ENCODE assay signal across 8 mouse cellular contexts in the genomic region with DNA sequence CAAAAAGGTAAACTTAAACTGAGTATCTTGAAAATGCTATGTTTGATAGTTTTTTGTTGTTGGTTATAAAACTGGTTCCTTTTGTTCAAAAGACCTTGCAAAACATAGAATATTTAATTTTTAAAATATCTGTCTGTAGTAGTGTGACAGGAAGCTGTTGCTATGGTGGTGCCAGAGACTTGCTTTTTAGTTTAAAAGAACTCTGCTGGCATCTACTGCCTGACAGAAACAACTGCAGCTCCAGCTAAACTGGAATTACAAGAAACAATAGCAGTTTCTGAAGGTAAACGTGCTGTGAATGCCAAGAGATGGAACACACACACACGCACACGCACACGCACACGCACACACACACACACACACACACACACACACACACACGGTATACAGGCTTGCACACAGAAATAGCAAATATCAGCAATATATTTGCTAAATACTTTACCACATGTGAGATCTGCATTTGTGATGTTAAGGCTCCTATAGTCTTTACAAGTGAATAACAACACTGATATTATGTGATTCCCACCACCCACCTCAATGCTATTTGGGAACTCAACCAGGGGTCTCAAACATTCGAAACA. TPM values are rescaled to one million over a fixed set of nuclear protein-coding genes. Genes with fewer than 3 reads are reported as not detected.
DNase-seq lines count a peak whose midpoint lies in the region; ATAC-seq and TF ChIP-seq lines count a peak whose summit lies in the region.

No protein-coding gene starts in this region.

- H3K27me3 ChIP-seq in intestine, embryonic 16.5 days (replicated peaks; ENCODE audit: control insufficient read depth, insufficient read depth, low read length) = no peaks in the 10 kb centered on the region
- H3K27me3 ChIP-seq in intestine, embryonic 15.5 days (replicated peaks) = no peaks in the 10 kb centered on the region
- H3K27me3 ChIP-seq in MEL (ENCODE audit: control insufficient read depth in 1 of 2, insufficient read depth in 2 of 2, low read length in 2 of 2) = no peaks in the 10 kb centered on the region
- H3K27me3 ChIP-seq in intestine, postnatal 0 days (replicated peaks; ENCODE audit: control insufficient read depth, insufficient read depth, low read length) = no peaks in the 10 kb centered on the region
- H3K27me3 ChIP-seq in heart, embryonic 11.5 days (ENCODE audit: control insufficient read depth, insufficient read depth, low read length) = no peaks in the 10 kb centered on the region

- TF ChIP-seq POLR2A in MEL (IDR thresholded peaks at IDR 0.05; ENCODE audit: control insufficient read depth in 1 of 2, insufficient read depth in 1 of 2, low read depth in 1 of 2, low read length in 2 of 2, poor library complexity in 1 of 2) = no peak

- peak; percentile 83 for DNase-seq in 416B (ENCODE audit: low read depth)
- peak; percentile 55 for DNase-seq in MEL (ENCODE audit: low read depth, low spot score)
- DNase-seq in layer of hippocampus, postnatal 36 days = no peak

- H3K4me2 ChIP-seq in intestine, embryonic 16.5 days (ENCODE audit: low read depth, low read length) = no peak overlapping the region
- H3K4me2 ChIP-seq in intestine, embryonic 15.5 days (replicated peaks) = no peak overlapping the region
- no peak overlapping the region for H3K4me2 ChIP-seq in intestine, postnatal 0 days (replicated peaks; ENCODE audit: low read depth)
- no peak overlapping the region for H3K4me2 ChIP-seq in heart, embryonic 11.5 days

- H3K9ac ChIP-seq in intestine, embryonic 16.5 days (ENCODE audit: low read depth, low read length) = no peak overlapping the region
- H3K9ac ChIP-seq in intestine, embryonic 15.5 days = no peak overlapping the region
- H3K9ac ChIP-seq in MEL (ENCODE audit: control insufficient read depth, low read depth, low read length, poor library complexity, severe bottlenecking) = no peak overlapping the region
- no peak overlapping the region for H3K9ac ChIP-seq in intestine, postnatal 0 days (ENCODE audit: low read depth, low read length)
- H3K9ac ChIP-seq in heart, embryonic 11.5 days (ENCODE audit: low read depth, low read length) = no peak overlapping the region

- H3K27ac ChIP-seq in intestine, embryonic 16.5 days (ENCODE audit: low read length) = no peak overlapping the region
- H3K27ac ChIP-seq in intestine, embryonic 15.5 days = no peak overlapping the region
- H3K27ac ChIP-seq in MEL (ENCODE audit: control insufficient read depth, low read depth, low read length) = no peak overlapping the region
- H3K27ac ChIP-seq in intestine, postnatal 0 days (ENCODE audit: low read depth, low read length) = no peak overlapping the region
- no peak overlapping the region for H3K27ac ChIP-seq in heart, embryonic 11.5 days (ENCODE audit: low read depth, low read length)

- ATAC-seq in intestine, embryonic 16.5 days = 0 out of 2 replicates have a peak, but pooled peaks have one; percentile 25
- no peak for ATAC-seq in intestine, embryonic 15.5 days
- ATAC-seq in intestine, postnatal 0 days = no peak
- ATAC-seq in monocyte, adult 5-6 weeks (replicated peaks; ENCODE audit: insufficient number of reproducible peaks, low FRiP score, low TSS enrichment, poor library complexity, severe bottlenecking) = no peak
- ATAC-seq in heart, embryonic 11.5 days (replicated peaks; ENCODE audit: insufficient number of reproducible peaks, low FRiP score, low TSS enrichment) = no peak

- peak in 1 of 3 experiments; percentile 66; a peak in 2 of 6 replicates for TF ChIP-seq CTCF in MEL (IDR thresholded peaks at IDR 0.05 in 2 of 3, conservative IDR thresholded peaks at IDR 0.05 in 1 of 3; ENCODE audit: control insufficient read depth in 1 of 3, insufficient read depth in 1 of 3, low read depth in 2 of 3, low read length in 3 of 3, poor library complexity in 1 of 3, severe bottlenecking in 1 of 3)
- TF ChIP-seq CTCF in intestine, postnatal 0 days (IDR thresholded peaks at IDR 0.05; ENCODE audit: low read depth) = peak; percentile 67

- WGBS in intestine, embryonic 16.5 days = 71% methylated on average over 7 of the region's 7 CpGs
- 78% methylated on average over 7 of the region's 7 CpGs for WGBS in intestine, embryonic 15.5 days
- 77% methylated on average over 7 of the region's 7 CpGs for WGBS in intestine, postnatal 0 days
- 77% methylated on average over 7 of the region's 7 CpGs for WGBS in heart, embryonic 11.5 days (ENCODE audit: insufficient replicate concordance)

- H3K9me3 ChIP-seq in intestine, embryonic 16.5 days (ENCODE audit: control insufficient read depth, low read length) = no peaks in the 10 kb centered on the region
- no peaks in the 10 kb centered on the region for H3K9me3 ChIP-seq in intestine, embryonic 15.5 days
- no peaks in the 10 kb centered on the region for H3K9me3 ChIP-seq in MEL (replicated peaks; ENCODE audit: insufficient read depth, low read length)
- no peaks in the 10 kb centered on the region for H3K9me3 ChIP-seq in intestine, postnatal 0 days (ENCODE audit: control insufficient read depth)
- no peaks in the 10 kb centered on the region for H3K9me3 ChIP-seq in heart, embryonic 11.5 days (replicated peaks; ENCODE audit: control insufficient read depth, low read length)

- no peak for TF ChIP-seq EP300 in MEL (IDR thresholded peaks at IDR 0.05; ENCODE audit: low read depth in 1 of 2, low read length in 2 of 2)

- peaks cover 2% of the 10 kb centered on the region; the same call in 1 of the 2 replicates for H3K79me2 ChIP-seq in MEL (ENCODE audit: control insufficient read depth, insufficient read depth, low read length, poor library complexity)

- H3K4me1 ChIP-seq in intestine, embryonic 16.5 days (ENCODE audit: control insufficient read depth, insufficient read depth, low read length) = 0 out of 2 replicates have a peak, but pooled peaks cover 3% of the 10 kb centered on the region
- 0 out of 2 replicates have a peak, but pooled peaks cover 4% of the 10 kb centered on the region for H3K4me1 ChIP-seq in intestine, embryonic 15.5 days (replicated peaks)
- peaks cover 12 to 13% of the 10 kb centered on the region in 2 experiments for H3K4me1 ChIP-seq in MEL (ENCODE audit: control insufficient read depth in 1 of 2, insufficient read depth in 2 of 2, low read length in 2 of 2)
- H3K4me1 ChIP-seq in intestine, postnatal 0 days (replicated peaks; ENCODE audit: control insufficient read depth, insufficient read depth, low read length) = 0 out of 2 replicates have a peak, but pooled peaks cover 4% of the 10 kb centered on the region
- H3K4me1 ChIP-seq in heart, embryonic 11.5 days (ENCODE audit: control insufficient read depth, insufficient read depth, low read length) = peaks cover 13% of the 10 kb centered on the region

- H3K36me3 ChIP-seq in intestine, embryonic 16.5 days (ENCODE audit: control insufficient read depth, insufficient read depth, low read length) = no peaks in the 10 kb centered on the region
- H3K36me3 ChIP-seq in intestine, embryonic 15.5 days = no peaks in the 10 kb centered on the region
- peaks cover 0 to 15% of the 10 kb centered on the region in 2 experiments; a peak in 2 of 4 replicates for H3K36me3 ChIP-seq in MEL (ENCODE audit: control insufficient read depth in 1 of 2, insufficient read depth in 2 of 2, low read length in 2 of 2)
- H3K36me3 ChIP-seq in intestine, postnatal 0 days (ENCODE audit: control insufficient read depth, insufficient read depth) = no peaks in the 10 kb centered on the region
- no peaks in the 10 kb centered on the region for H3K36me3 ChIP-seq in heart, embryonic 11.5 days (ENCODE audit: control insufficient read depth, insufficient read depth, low read length)

- no peak overlapping the region for H3K4me3 ChIP-seq in intestine, embryonic 16.5 days (ENCODE audit: low read length)
- no peak overlapping the region for H3K4me3 ChIP-seq in intestine, embryonic 15.5 days (replicated peaks)
- peak overlapping the region in 1 of 2 experiments; percentile 11; a peak in 1 of 4 replicates for H3K4me3 ChIP-seq in MEL (ENCODE audit: control insufficient read depth in 1 of 2, insufficient read depth in 1 of 2, low read depth in 2 of 2, low read length in 2 of 2)
- H3K4me3 ChIP-seq in intestine, postnatal 0 days (ENCODE audit: low read depth, low read length) = no peak overlapping the region
- H3K4me3 ChIP-seq in heart, embryonic 11.5 days (ENCODE audit: low read depth, low read length) = no peak overlapping the region

- peak; percentile 75 for TF ChIP-seq RAD21 in MEL (IDR thresholded peaks at IDR 0.05; ENCODE audit: low read depth, low read length)

TF ChIP-seq in MEL, 35 proteins besides CTCF, POLR2A, EP300 and RAD21:
- TF ChIP-seq SMC3 (IDR thresholded peaks at IDR 0.05; ENCODE audit: low read depth, low read length) (peak; percentile 59), TAL1 (IDR thresholded peaks at IDR 0.05; ENCODE audit: low read length) (no peak), BHLHE40 (IDR thresholded peaks at IDR 0.05; ENCODE audit: borderline replicate concordance, low read depth, low read length) (no peak), GATA1 (IDR thresholded peaks at IDR 0.05; ENCODE audit: low read depth, low read length) (no peak; the same call in 1 of the 2 replicates), ZC3H11A (IDR thresholded peaks at IDR 0.05; ENCODE audit: low read depth, low read length) (peak; percentile 67), MAZ (IDR thresholded peaks at IDR 0.05; ENCODE audit: low read depth, low read length) (no peak)

RNA-seq across cellular contexts. Expression of a gene that starts 29.1 kb away (rescaled TPM):
- polyA plus RNA-seq in intestine, embryonic 16.5 days (2015; fragmentation: Nextera tagmentation; extraction: Ambion mirVana) = 34.4 and 38.3 TPM in 2 replicates
- 43.1 and 50.0 TPM in 2 replicates for polyA plus RNA-seq in intestine, embryonic 15.5 days (2015; fragmentation: Nextera tagmentation; extraction: Ambion mirVana)
- total RNA-seq in MEL (2012; rRNA removed) = 15.5 and 16.5 TPM in 2 replicates
- polyA plus RNA-seq in MEL (2012; ENCODE audit: insufficient read depth in 1 of 2, insufficient read length in 2 of 2, low read depth in 1 of 2, low replicate concordance in 2 of 2, missing spikeins in 1 of 2) = 10 to 100 TPM; 31.8 to 55.6 TPM
- polyA plus RNA-seq in intestine, postnatal 0 days (2015; fragmentation: Nextera tagmentation; extraction: Ambion mirVana) = 25.3 and 27.0 TPM in 2 replicates
- total RNA-seq in monocyte, adult 5-6 weeks (2017) = 91.4 to 161 TPM (median 99.1 TPM) in 3 replicates
- 100 to 1,000 TPM; 252 to 256 TPM for total RNA-seq in layer of hippocampus, postnatal 36 days (2021)
- polyA plus RNA-seq in heart, embryonic 11.5 days (2014; fragmentation: Nextera tagmentation; extraction: Ambion mirVana) = 46.3 and 54.1 TPM in 2 replicates

Comparison
In these comparisons a context has a peak if more than half of its experiments do, and no peak if none do; other contexts are left out.
1. DNase-seq: peak in 416B (single experiment) and MEL (single experiment); none in layer of hippocampus, postnatal 36 days (0 of 2).